Mouse (Mus musculus): ENCODE data around the gene Lgr4. TPM values are rescaled to one million over a fixed set of nuclear protein-coding genes. Genes with fewer than 3 reads are reported as not detected.

Lgr4 gene
- polyA plus RNA-seq, 1 experiment = 21.6 TPM

DNA sequence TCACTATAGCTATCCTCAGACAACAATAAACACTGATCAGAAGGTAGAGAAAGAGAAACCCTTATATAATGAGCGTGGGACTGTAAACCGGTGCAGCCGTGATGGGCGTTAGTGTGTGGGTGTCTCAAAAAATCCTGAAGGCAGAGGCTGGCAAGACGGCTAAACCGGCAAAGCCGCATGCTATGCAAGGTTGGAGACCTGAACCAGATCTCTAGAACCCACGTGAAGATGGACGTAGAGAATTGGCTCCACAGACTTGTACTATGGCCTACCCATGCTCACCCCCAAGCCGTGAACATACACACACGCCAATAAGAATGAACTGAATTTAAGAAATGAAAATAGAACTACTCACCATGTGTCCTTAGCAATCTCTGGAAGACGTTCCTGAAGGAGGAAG lies 4.7 kb upstream of the Lgr4 start:
- WGBS = 86% methylated on average over 12 of the region's 12 CpGs
- DNase-seq = no peak
- H3K4me3 ChIP-seq (replicated peaks; ENCODE audit: insufficient read depth, low read depth, low read length) = no peak overlapping the region
- H3K27ac ChIP-seq (ENCODE audit: insufficient read depth, low read length) = no peak overlapping the region
- H3K4me1 ChIP-seq (ENCODE audit: control insufficient read depth, insufficient read depth, low read length) = no peaks in the 10 kb centered on the region
- no peaks in the 10 kb centered on the region for H3K27me3 ChIP-seq (ENCODE audit: control insufficient read depth, insufficient read depth, low read length)
- TF ChIP-seq CTCF (IDR thresholded peaks at IDR 0.05; ENCODE audit: borderline replicate concordance, insufficient read depth, low read depth, low read length) = no peak
- TF ChIP-seq POLR2A (IDR thresholded peaks at IDR 0.05; ENCODE audit: borderline replicate concordance, insufficient read depth, low read length) = no peak

DNA sequence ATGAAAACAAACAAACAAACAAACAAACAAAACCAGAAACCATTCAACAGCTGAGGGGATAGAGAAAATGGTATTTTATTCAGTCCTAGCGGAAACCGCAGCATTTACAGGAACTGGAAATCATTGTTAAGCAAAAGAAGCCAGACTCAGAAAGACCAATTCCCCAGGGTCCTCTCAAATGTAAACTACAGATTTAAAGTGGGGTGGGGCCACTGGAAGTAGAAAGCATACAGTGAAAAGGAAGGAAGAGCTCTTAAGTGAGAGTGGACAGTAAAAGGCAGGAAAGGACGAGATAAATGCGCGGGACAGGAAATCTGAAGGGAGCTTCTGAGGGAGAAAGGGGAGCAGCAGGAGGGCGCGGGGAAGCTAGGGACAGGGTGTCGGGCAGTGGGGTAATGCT lies 4.2 kb upstream of the Lgr4 start:
- no peak for TF ChIP-seq CTCF (IDR thresholded peaks at IDR 0.05; ENCODE audit: borderline replicate concordance, insufficient read depth, low read depth, low read length)
- TF ChIP-seq POLR2A (IDR thresholded peaks at IDR 0.05; ENCODE audit: borderline replicate concordance, insufficient read depth, low read length) = no peak
- H3K4me3 ChIP-seq (replicated peaks; ENCODE audit: insufficient read depth, low read depth, low read length) = no peak overlapping the region

GRCm38 (mm10) chr2:109914601-109915000 lies 2.8 kb upstream of the Lgr4 start:
- Histone ChIP-seq H3K4me1 (ENCODE audit: control insufficient read depth, insufficient read depth, low read length) (no peaks in the 10 kb centered on the region), H3K27me3 (ENCODE audit: control insufficient read depth, insufficient read depth, low read length) (no peaks in the 10 kb centered on the region), H3K4me3 (replicated peaks; ENCODE audit: insufficient read depth, low read depth, low read length) (no peak overlapping the region), H3K27ac (ENCODE audit: insufficient read depth, low read length) (no peak overlapping the region)
- DNase-seq = no peak
- TF ChIP-seq CTCF (IDR thresholded peaks at IDR 0.05; ENCODE audit: borderline replicate concordance, insufficient read depth, low read depth, low read length) (no peak), POLR2A (IDR thresholded peaks at IDR 0.05; ENCODE audit: borderline replicate concordance, insufficient read depth, low read length) (no peak)

More for the DNA sequence above, 4.2 kb upstream of the Lgr4 start:
- no peak overlapping the region for H3K27ac ChIP-seq (ENCODE audit: insufficient read depth, low read length)
- DNase-seq = no peak
- WGBS = 73% methylated on average over 8 of the region's 8 CpGs
- H3K27me3 ChIP-seq (ENCODE audit: control insufficient read depth, insufficient read depth, low read length) = no peaks in the 10 kb centered on the region
- no peaks in the 10 kb centered on the region for H3K4me1 ChIP-seq (ENCODE audit: control insufficient read depth, insufficient read depth, low read length)

DNA sequence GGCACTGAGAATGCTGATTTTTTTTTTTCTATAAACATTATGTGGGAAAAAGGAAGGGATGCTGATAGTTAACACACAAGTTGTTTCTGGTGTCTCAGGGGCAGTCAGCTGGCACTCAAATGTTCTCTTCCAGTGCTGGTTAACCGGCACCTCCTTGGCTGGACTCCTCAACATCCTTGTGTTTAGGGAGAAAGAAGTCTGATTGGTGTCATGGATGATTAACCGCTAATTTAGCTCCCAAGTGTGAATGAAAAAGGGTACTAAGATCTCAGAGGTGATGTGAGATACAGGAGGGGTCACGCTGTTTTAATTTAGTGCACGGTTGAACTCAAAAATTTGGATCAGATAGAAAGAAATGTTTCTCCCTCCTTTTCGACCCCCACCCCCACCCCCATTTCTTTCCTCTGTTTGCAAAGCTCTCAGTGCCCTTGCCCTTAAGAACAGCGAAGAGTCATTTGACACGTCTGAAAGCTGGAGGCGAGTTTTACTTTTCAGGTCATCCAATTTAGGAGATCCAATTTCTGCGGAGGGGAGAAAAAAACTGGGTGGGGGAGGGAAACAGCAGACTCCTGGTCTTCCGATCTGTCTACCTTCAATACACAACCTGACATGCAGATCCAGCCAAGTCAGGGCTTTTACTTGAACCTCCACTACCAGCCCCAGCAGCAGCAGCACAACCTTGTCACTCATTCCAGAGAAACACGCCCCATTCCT lies 508 bp upstream of the Lgr4 start:
- H3K27ac ChIP-seq (ENCODE audit: insufficient read depth, low read length) = no peak overlapping the region
- peak in 1 of 2 experiments; percentile 24 for DNase-seq
- H3K4me3 ChIP-seq (replicated peaks; ENCODE audit: insufficient read depth, low read depth, low read length) = peak overlapping the region; percentile 24
- no peaks in the 10 kb centered on the region for H3K27me3 ChIP-seq (ENCODE audit: control insufficient read depth, insufficient read depth, low read length)
- WGBS = 17% methylated on average over 11 of the region's 11 CpGs
- TF ChIP-seq CTCF (IDR thresholded peaks at IDR 0.05; ENCODE audit: borderline replicate concordance, insufficient read depth, low read depth, low read length) = no peak
- peaks cover 6% of the 10 kb centered on the region; the same call in 1 of the 2 replicates for H3K4me1 ChIP-seq (ENCODE audit: control insufficient read depth, insufficient read depth, low read length)

DNA sequence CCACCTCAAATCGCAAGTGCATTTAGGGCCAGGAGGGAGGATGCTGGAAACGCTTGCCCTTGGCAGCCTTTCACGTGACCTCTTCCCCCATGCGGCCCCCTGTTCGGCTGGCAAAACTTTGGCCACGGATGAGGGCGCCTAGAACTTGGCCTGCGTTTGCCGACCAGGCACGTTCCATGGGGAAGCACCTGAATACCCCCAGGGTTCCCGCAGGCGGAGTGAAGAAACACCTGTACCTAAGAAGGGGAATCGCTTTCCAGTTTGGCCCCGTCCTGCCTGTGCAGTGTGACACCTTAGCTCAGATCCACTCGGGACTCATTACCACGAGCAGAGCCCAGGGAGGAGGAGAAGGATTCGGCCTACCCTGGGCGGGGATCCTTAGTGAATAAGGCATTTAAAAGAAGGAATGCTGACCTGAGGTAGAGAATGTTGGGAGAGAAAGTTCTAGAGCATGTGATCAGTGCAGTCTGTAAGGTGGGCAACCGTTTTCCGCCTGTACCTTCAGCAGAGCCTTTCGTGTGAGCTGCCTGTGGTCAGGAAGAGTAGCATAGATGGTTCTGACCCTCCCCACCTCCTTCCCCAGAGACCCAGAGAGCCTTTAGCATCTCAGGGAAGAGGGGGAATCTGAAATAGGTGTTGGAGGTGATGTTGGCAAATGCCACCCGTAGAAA lies 1.3 kb downstream of the Lgr4 start:
- peaks cover 6% of the 10 kb centered on the region; the same call in 1 of the 2 replicates for H3K4me1 ChIP-seq (ENCODE audit: control insufficient read depth, insufficient read depth, low read length)
- no peak for TF ChIP-seq CTCF (IDR thresholded peaks at IDR 0.05; ENCODE audit: borderline replicate concordance, insufficient read depth, low read depth, low read length)
- no peak for TF ChIP-seq POLR2A (IDR thresholded peaks at IDR 0.05; ENCODE audit: borderline replicate concordance, insufficient read depth, low read length)

GRCm38 (mm10) chr2:109920471-109920870 lies 3.0 kb downstream of the Lgr4 start:
- Histone ChIP-seq H3K27ac (ENCODE audit: insufficient read depth, low read length) (no peak overlapping the region), H3K4me3 (replicated peaks; ENCODE audit: insufficient read depth, low read depth, low read length) (peak overlapping the region; percentile 21), H3K4me1 (ENCODE audit: control insufficient read depth, insufficient read depth, low read length) (peaks cover 6% of the 10 kb centered on the region; the same call in 1 of the 2 replicates), H3K27me3 (ENCODE audit: control insufficient read depth, insufficient read depth, low read length) (no peaks in the 10 kb centered on the region)
- 65% methylated on average over 7 of the region's 7 CpGs for WGBS
- no peak for DNase-seq
- TF ChIP-seq CTCF (IDR thresholded peaks at IDR 0.05; ENCODE audit: borderline replicate concordance, insufficient read depth, low read depth, low read length) = no peak
- no peak for TF ChIP-seq POLR2A (IDR thresholded peaks at IDR 0.05; ENCODE audit: borderline replicate concordance, insufficient read depth, low read length)

More for the DNA sequence above, 1.3 kb downstream of the Lgr4 start:
- Histone ChIP-seq H3K27ac (ENCODE audit: insufficient read depth, low read length) (peak overlapping the region; percentile 6; the same call in 1 of the 2 replicates), H3K4me3 (replicated peaks; ENCODE audit: insufficient read depth, low read depth, low read length) (peak overlapping the region; percentile 66), H3K27me3 (ENCODE audit: control insufficient read depth, insufficient read depth, low read length) (no peaks in the 10 kb centered on the region)
- peak; percentile 49 to 53 for DNase-seq
- 6% methylated on average over 22 of the region's 22 CpGs for WGBS

DNA sequence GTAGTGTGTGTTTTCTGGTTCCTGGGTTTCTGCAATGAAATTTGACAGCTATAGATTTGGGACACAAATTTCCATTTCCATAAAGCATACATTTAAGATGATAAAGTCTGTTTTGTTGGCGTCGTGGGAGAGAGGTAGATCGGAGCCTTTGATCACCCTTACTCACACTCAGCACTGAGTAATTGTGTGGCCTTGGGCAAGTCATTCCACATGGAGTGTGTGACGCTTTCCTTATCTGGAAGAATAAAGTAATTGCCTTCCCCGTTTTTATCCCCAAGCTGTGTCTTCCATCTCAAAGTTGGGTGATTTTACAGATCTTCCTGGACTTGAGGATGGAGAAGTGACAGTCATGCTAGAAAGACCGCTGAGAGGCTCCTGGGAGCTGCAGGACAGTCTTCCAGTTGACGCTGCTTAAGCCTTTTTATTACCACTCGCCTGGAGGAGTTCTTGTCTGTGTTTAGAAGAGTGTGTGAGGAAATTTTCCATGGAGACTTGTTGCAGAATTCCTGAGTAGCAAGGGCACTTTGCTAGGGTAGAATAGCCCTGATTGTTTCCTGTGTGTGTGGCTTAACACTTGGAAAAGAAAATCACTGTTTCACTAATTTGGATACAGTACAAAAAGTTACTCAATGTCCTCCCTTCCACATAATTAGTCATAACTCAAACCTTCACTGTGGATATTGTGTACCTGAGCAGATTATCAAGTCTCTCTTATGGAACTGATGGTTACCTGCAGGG lies 4.0 kb downstream of the Lgr4 start:
- peaks cover 6% of the 10 kb centered on the region; the same call in 1 of the 2 replicates for H3K4me1 ChIP-seq (ENCODE audit: control insufficient read depth, insufficient read depth, low read length)
- TF ChIP-seq CTCF (IDR thresholded peaks at IDR 0.05; ENCODE audit: borderline replicate concordance, insufficient read depth, low read depth, low read length) = no peak
- no peak for TF ChIP-seq POLR2A (IDR thresholded peaks at IDR 0.05; ENCODE audit: borderline replicate concordance, insufficient read depth, low read length)
- WGBS = 82% methylated on average over 8 of the region's 8 CpGs
- no peak for DNase-seq
- H3K4me3 ChIP-seq (replicated peaks; ENCODE audit: insufficient read depth, low read depth, low read length) = no peak overlapping the region
- H3K27ac ChIP-seq (ENCODE audit: insufficient read depth, low read length) = no peak overlapping the region
- no peaks in the 10 kb centered on the region for H3K27me3 ChIP-seq (ENCODE audit: control insufficient read depth, insufficient read depth, low read length)

All from cerebellum, adult 2 months (tissue).